Mouse (Mus musculus) CD4-positive, CD25-positive, alpha-beta regulatory T cell, adult 9 weeks (primary cell): Measurements from ENCODE around the gene Phyhipl. TPM values are rescaled to one million over a fixed set of nuclear protein-coding genes. Genes with fewer than 3 reads are reported as not detected.

Experiments used
- polyA plus RNA-seq: library from polyadenylated mRNA; unstranded; fragments of 100-300 nt; shearing (Covaris generic); gene quantifications from one replicate; pipeline ENCODE4 v1.2.1, GENCODE M21; 2017

The Phyhipl gene
- not detected for polyA plus RNA-seq

GRCm38 (mm10) chr10:70655828-70656227 lies at the start of gene Phyhipl:
Gene Phyhipl, minus strand, starts transcription at chr10:70655965.

Other genes starting within 250 kb of the Phyhipl start
- gene Fam13c, start 215.5 kb downstream of the Phyhipl start, polyA plus RNA-seq, result not detected